Mouse (Mus musculus) MEL (cell line): ENCODE results near the gene Med24. TPM values are rescaled to one million over a fixed set of nuclear protein-coding genes. Genes with fewer than 3 reads are reported as not detected.
A peak's percentile ranks its signal among the peaks of the same experiment; 100 is the strongest.
"Not testable (repeated sequence)": the region's sequence is repeated elsewhere in the genome, so short reads cannot be mapped to it uniquely, and the experiment has no call there.

Experiments
- DNase-seq: peaks from one replicate; pipeline ENCODE4 v3.0.0; 2011; ENCODE audit warnings: low read depth, low spot score
- H3K27ac ChIP-seq: 2 replicates; pipeline ENCODE4 v1.5.1; 2012; ENCODE audit warnings: low read depth, mild to moderate bottlenecking, control low read depth, low read length, moderate library complexity; ENCODE audit not compliant: control insufficient read depth
- H3K27me3 ChIP-seq, 2 experiments: fragments of 150-350 bp in 1 of 2; sonication (generic) in 1 of 2; 2 replicates each; pipeline ENCODE4 v1.6.1; 2012; ENCODE audit warnings: low read length in 2 of 2, mild to moderate bottlenecking in 2 of 2, improper control_type of control experiment in 1 of 2, moderate library complexity in 1 of 2; ENCODE audit not compliant: insufficient read depth in 2 of 2, control insufficient read depth in 1 of 2
- H3K36me3 ChIP-seq, 2 experiments: 2 replicates each; pipeline ENCODE4 v1.6.1; 2012 to 2014; ENCODE audit warnings: low read length in 2 of 2, improper control_type of control experiment in 1 of 2, inconsistent platforms in 1 of 2, mild to moderate bottlenecking in 1 of 2; ENCODE audit not compliant: insufficient read depth in 2 of 2, control insufficient read depth in 1 of 2
- H3K4me1 ChIP-seq, 2 experiments: fragments of 150-350 bp in 1 of 2; sonication (generic) in 1 of 2; 2 replicates each; pipeline ENCODE4 v1.6.1; 2012; ENCODE audit warnings: low read length in 2 of 2, improper control_type of control experiment in 1 of 2, mild to moderate bottlenecking in 1 of 2; ENCODE audit not compliant: insufficient read depth in 2 of 2, control insufficient read depth in 1 of 2
- H3K4me3 ChIP-seq, 2 experiments: fragments of 150-350 bp in 1 of 2; sonication (generic) in 1 of 2; 2 replicates each; pipeline ENCODE4 v1.5.1; 2012; ENCODE audit warnings: low read depth in 2 of 2, low read length in 2 of 2, mild to moderate bottlenecking in 2 of 2, moderate library complexity in 2 of 2, control low read depth in 1 of 2, improper control_type of control experiment in 1 of 2; ENCODE audit not compliant: control insufficient read depth in 1 of 2, insufficient read depth in 1 of 2
- H3K79me2 ChIP-seq: 2 replicates; pipeline ENCODE4 v1.6.1; 2012; ENCODE audit warnings: mild to moderate bottlenecking, low read length, moderate library complexity; ENCODE audit not compliant: control insufficient read depth, poor library complexity, insufficient read depth
- H3K9ac ChIP-seq: 2 replicates; pipeline ENCODE4 v1.6.1; 2012; ENCODE audit warnings: low read depth, mild to moderate bottlenecking, control low read depth, low read length, moderate library complexity; ENCODE audit not compliant: control insufficient read depth, poor library complexity, severe bottlenecking
- H3K9me3 ChIP-seq: fragments of 150-350 bp; sonication (generic); replicated peaks from 2 replicates; pipeline ENCODE4 v1.6.1; 2012; ENCODE audit warnings: mild to moderate bottlenecking, low read length, improper control_type of control experiment, moderate library complexity; ENCODE audit not compliant: insufficient read depth
- BHLHE40 ChIP-seq: IDR thresholded peaks from 2 replicates; pipeline ENCODE4 v1.6.1; 2012; ENCODE audit warnings: low read depth, mild to moderate bottlenecking, inconsistent platforms, low read length, improper control_type of control experiment, borderline replicate concordance
- CTCF ChIP-seq, 3 experiments: IDR thresholded peaks in 2 of 3; conservative IDR thresholded peaks in 1 of 3; 2 replicates each; pipeline ENCODE4 v1.5.1; 2011 to 2012; ENCODE audit warnings: low read length in 3 of 3, low read depth in 2 of 3, mild to moderate bottlenecking in 2 of 3, improper control_type of control experiment in 1 of 3, inconsistent platforms in 1 of 3, mixed read lengths in 1 of 3, moderate library complexity in 1 of 3; ENCODE audit not compliant: control insufficient read depth in 1 of 3, insufficient read depth in 1 of 3, poor library complexity in 1 of 3, severe bottlenecking in 1 of 3
- ELF1 ChIP-seq: IDR thresholded peaks from 2 replicates; pipeline ENCODE4 v1.6.1; 2014; ENCODE audit warnings: low read depth, mild to moderate bottlenecking, inconsistent platforms, low read length, improper control_type of control experiment, moderate library complexity
- HCFC1 ChIP-seq: IDR thresholded peaks from 2 replicates; pipeline ENCODE4 v1.6.1; 2012; ENCODE audit warnings: low read depth, mild to moderate bottlenecking, inconsistent platforms, low read length, improper control_type of control experiment, moderate library complexity
- MAFK ChIP-seq: IDR thresholded peaks from 2 replicates; pipeline ENCODE4 v1.6.1; 2011; ENCODE audit warnings: low read depth, mild to moderate bottlenecking, low read length, improper control_type of control experiment, borderline replicate concordance
- MYB ChIP-seq: IDR thresholded peaks from 2 replicates; pipeline ENCODE4 v1.6.1; 2011; ENCODE audit warnings: mild to moderate bottlenecking, low read depth, low read length, improper control_type of control experiment
- RAD21 ChIP-seq: IDR thresholded peaks from 2 replicates; pipeline ENCODE4 v1.6.1; 2011; ENCODE audit warnings: mild to moderate bottlenecking, low read depth, low read length, improper control_type of control experiment
- RCOR1 ChIP-seq: IDR thresholded peaks from 2 replicates; pipeline ENCODE4 v1.6.1; 2012; ENCODE audit warnings: low read depth, mild to moderate bottlenecking, inconsistent platforms, low read length, improper control_type of control experiment
- SIN3A ChIP-seq: IDR thresholded peaks from 2 replicates; pipeline ENCODE4 v1.6.1; 2012; ENCODE audit warnings: low read length, improper control_type of control experiment, inconsistent platforms
- SMC3 ChIP-seq: IDR thresholded peaks from 2 replicates; pipeline ENCODE4 v1.6.1; 2011; ENCODE audit warnings: low read depth, low read length, improper control_type of control experiment
- TCF12 ChIP-seq: IDR thresholded peaks from 2 replicates; pipeline ENCODE4 v1.6.1; 2014; ENCODE audit warnings: low read depth, mild to moderate bottlenecking, inconsistent platforms, low read length, improper control_type of control experiment, moderate library complexity
- ZC3H11A ChIP-seq: IDR thresholded peaks from 2 replicates; pipeline ENCODE4 v1.6.1; 2012; ENCODE audit warnings: low read depth, mild to moderate bottlenecking, inconsistent platforms, low read length, improper control_type of control experiment
- polyA plus RNA-seq, 2 experiments: library from polyadenylated mRNA; stranded (reverse) in 1 of 2; unstranded in 1 of 2; fragments of >175 nt in 1 of 2; fragments of >200 nt in 1 of 2; gene quantifications; 2 replicates each; pipeline versions ENCODE4 v1.2.1 to v1.2.4; 2012; ENCODE audit warnings: low replicate concordance in 2 of 2, low read depth in 1 of 2; ENCODE audit not compliant: insufficient read length in 2 of 2, insufficient read depth in 1 of 2, missing spikeins in 1 of 2
- total RNA-seq: library from RNA; depleted of rRNA; stranded (reverse); fragments of 300-350 nt; gene quantifications from 2 replicates; pipeline ENCODE4 v1.2.3, GENCODE M21; 2012; rRNA removed

The Med24 gene
- total and polyA plus RNA-seq, 3 experiments, result 37.5 to 89.8 TPM; not detected in 1

GRCm38 (mm10) chr11:98660517-98660916, 68.7 kb downstream of the Med24 start (continued):
- TF ChIP-seq MAFK (no peak), MYB (no peak)

GRCm38 (mm10) chr11:98655076-98655475, 74.2 kb downstream of the Med24 start:
- not testable (repeated sequence) for H3K27ac ChIP-seq, H3K36me3 ChIP-seq, H3K9me3 ChIP-seq, H3K4me3 ChIP-seq, H3K79me2 ChIP-seq, H3K9ac ChIP-seq, H3K4me1 ChIP-seq
- peak; percentile 77 for DNase-seq
- peaks cover 3 to 19% of the 10 kb centered on the region in 2 experiments for H3K27me3 ChIP-seq
- TF ChIP-seq ELF1 (peak; percentile 95), RCOR1 (peak; percentile 40; the same call in 1 of the 2 replicates), BHLHE40 (0 out of 2 replicates have a peak, but pooled peaks have one; percentile 36), TCF12 (0 out of 2 replicates have a peak, but pooled peaks have one; percentile 17), CTCF (IDR thresholded peaks at IDR 0.05 in 2 of 3, conservative IDR thresholded peaks at IDR 0.05 in 1 of 3; ENCODE audit: control insufficient read depth in 1 of 3, insufficient read depth in 1 of 3, low read depth in 2 of 3, low read length in 3 of 3, poor library complexity in 1 of 3, severe bottlenecking in 1 of 3) (peak; percentile 64 to 88 (median 87)), RAD21 (peak; percentile 85), SMC3 (peak; percentile 82), ZC3H11A (peak; percentile 80), SIN3A (peak; percentile 47; the same call in 1 of the 2 replicates), HCFC1 (peak; percentile 53; the same call in 1 of the 2 replicates)
- TF ChIP-seq, all 39 proteins: peak for 10; not testable (repeated sequence) for 29

Other genes starting within 250 kb of the Med24 start
- gene Ikzf3, start 183.4 kb downstream of the Med24 start, total RNA-seq, result 0.12 TPM in 1 of 2 replicates, not detected in the other
- gene Ikzf3, start 183.4 kb downstream of the Med24 start, polyA plus RNA-seq, result not detected
- gene Zpbp2, start 178.3 kb downstream of the Med24 start, total RNA-seq, result 0.12 and 0.42 TPM in 2 replicates
- under 1 TPM in 1 of 2 experiments, not detected in 1; 0.58 TPM for gene Zpbp2, start 178.3 kb downstream of the Med24 start, polyA plus RNA-seq
- 60.3 and 93.7 TPM in 2 replicates for gene Ormdl3, start 142.1 kb downstream of the Med24 start, total RNA-seq
- 10 to 100 TPM in 1 of 2 experiments, not detected in 1; 52.7 TPM for gene Ormdl3, start 142.1 kb downstream of the Med24 start, polyA plus RNA-seq
- not detected in 2 replicates for gene Lrrc3c, start 131.1 kb downstream of the Med24 start, total RNA-seq
- gene Lrrc3c, start 131.1 kb downstream of the Med24 start, polyA plus RNA-seq, result not detected
- 2.1 and 3.4 TPM in 2 replicates for gene Gm12355, start 103.8 kb downstream of the Med24 start, total RNA-seq
- under 1 TPM in 1 of 2 experiments, not detected in 1; 0.58 TPM for gene Gm12355, start 103.8 kb downstream of the Med24 start, polyA plus RNA-seq
- gene Gsdma3, start 103.1 kb downstream of the Med24 start, total RNA-seq, result not detected in 2 replicates
- gene Gsdma3, start 103.1 kb downstream of the Med24 start, polyA plus RNA-seq, result not detected
- not detected in 2 replicates for gene Gsdma2, start 82.7 kb downstream of the Med24 start, total RNA-seq
- not detected for gene Gsdma2, start 82.7 kb downstream of the Med24 start, polyA plus RNA-seq
- 0.23 and 0.62 TPM in 2 replicates for gene Gsdma, start 65.1 kb downstream of the Med24 start, total RNA-seq
- gene Gsdma, start 65.1 kb downstream of the Med24 start, polyA plus RNA-seq, result 1 to 10 TPM in 1 of 2 experiments, not detected in 1; 1.2 TPM
- gene Psmd3, start 46.9 kb downstream of the Med24 start, total RNA-seq, result 350 and 385 TPM in 2 replicates
- gene Psmd3, start 46.9 kb downstream of the Med24 start, polyA plus RNA-seq, result 100 to 1,000 TPM; 214 to 417 TPM
- gene Csf3, start 28.2 kb downstream of the Med24 start, total RNA-seq, result not detected in 2 replicates
- gene Csf3, start 28.2 kb downstream of the Med24 start, polyA plus RNA-seq, result under 1 TPM in 1 of 2 experiments, not detected in 1; 0.18 TPM
- 22.0 and 29.6 TPM in 2 replicates for gene Thra, start 11.2 kb upstream of the Med24 start, total RNA-seq
- gene Thra, start 11.2 kb upstream of the Med24 start, polyA plus RNA-seq, result 10 to 100 TPM in 1 of 2 experiments, not detected in 1; 50.9 TPM
- gene Nr1d1, start 45.9 kb upstream of the Med24 start, total RNA-seq, result 1.9 and 2.0 TPM in 2 replicates
- gene Nr1d1, start 45.9 kb upstream of the Med24 start, polyA plus RNA-seq, result 1 to 10 TPM in 1 of 2 experiments, not detected in 1; 5.6 TPM
- 35.0 and 37.1 TPM in 2 replicates for gene Msl1, start 66.1 kb upstream of the Med24 start, total RNA-seq
- 10 to 100 TPM in 1 of 2 experiments, not detected in 1; 49.4 TPM for gene Msl1, start 66.1 kb upstream of the Med24 start, polyA plus RNA-seq
- gene Casc3, start 75.5 kb upstream of the Med24 start, total RNA-seq, result 18.2 and 20.9 TPM in 2 replicates
- gene Casc3, start 75.5 kb upstream of the Med24 start, polyA plus RNA-seq, result 10 to 100 TPM; 58.6 to 61.0 TPM
- gene Rapgefl1, start 107.3 kb upstream of the Med24 start, total RNA-seq, result 0.46 and 0.58 TPM in 2 replicates
- 1 to 10 TPM in 1 of 2 experiments, not detected in 1; 1.4 TPM for gene Rapgefl1, start 107.3 kb upstream of the Med24 start, polyA plus RNA-seq
- 2.9 and 3.2 TPM in 2 replicates for gene Wipf2, start 134.2 kb upstream of the Med24 start, total RNA-seq
- 1 to 10 TPM in 1 of 2 experiments, not detected in 1; 7.1 TPM for gene Wipf2, start 134.2 kb upstream of the Med24 start, polyA plus RNA-seq
- 83.4 and 104 TPM in 2 replicates for gene Cdc6, start 178.4 kb upstream of the Med24 start, total RNA-seq
- 10 to 100 TPM; 56.9 to 69.4 TPM for gene Cdc6, start 178.4 kb upstream of the Med24 start, polyA plus RNA-seq
- gene Rara, start 198.4 kb upstream of the Med24 start, total RNA-seq, result 9.8 and 12.1 TPM in 2 replicates
- 10 to 100 TPM in 1 of 2 experiments, not detected in 1; 13.7 TPM for gene Rara, start 198.4 kb upstream of the Med24 start, polyA plus RNA-seq